In the genomic region with DNA sequence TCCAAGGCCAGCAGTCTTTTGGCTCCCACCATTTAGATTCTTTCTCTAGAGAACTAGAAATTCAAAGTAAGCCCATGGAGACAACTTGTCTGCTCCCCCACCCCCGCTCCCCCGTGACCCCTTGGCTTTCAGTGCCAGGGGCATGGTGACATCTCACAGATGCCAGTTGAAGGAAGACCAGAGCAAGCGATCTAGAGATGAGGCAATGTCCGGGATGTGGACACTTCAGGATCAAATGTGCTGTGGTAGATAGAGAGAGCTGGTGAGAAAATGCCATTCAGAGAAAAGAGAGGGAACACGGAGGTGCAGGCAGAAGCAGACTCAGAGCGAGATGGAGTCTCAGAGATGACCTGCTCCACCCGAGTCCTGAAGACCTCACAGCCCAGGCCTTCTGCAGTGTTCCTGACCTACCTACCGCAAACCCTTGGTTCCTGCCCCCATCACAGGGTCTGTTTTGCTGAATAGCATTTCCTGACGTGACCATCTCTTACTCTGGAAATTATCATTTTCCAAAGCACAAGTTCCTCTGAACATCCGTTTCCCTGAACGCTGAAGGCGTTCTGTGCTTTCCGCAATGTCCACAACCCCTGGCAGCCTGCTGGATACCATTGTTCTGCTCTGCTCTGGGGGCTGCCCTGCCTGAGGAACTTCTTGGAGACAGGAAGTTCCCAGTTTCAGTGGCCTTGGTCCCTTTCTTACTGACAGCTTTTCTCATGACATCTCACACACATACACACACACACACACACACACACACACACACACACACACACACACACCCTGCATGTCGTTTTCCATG, we compare ENCODE assay signal across 9 mouse cellular contexts. TPM values are rescaled to one million over a fixed set of nuclear protein-coding genes. Genes with fewer than 3 reads are reported as not detected.
A peak's percentile ranks its signal among the peaks of the same experiment; 100 is the strongest.
DNase-seq lines count a peak whose midpoint lies in the region; ATAC-seq and TF ChIP-seq lines count a peak whose summit lies in the region.
"Had no signal": no experiment of that assay in that cellular context is flagged by ENCODE, and none has a peak within 500 bp of the region (broad histone marks: within the 10 kb centered on the region; RNA-seq: fewer than 3 reads in every experiment).

No protein-coding gene starts in this region.

- no peak overlapping the region for H3K4me2 ChIP-seq in heart, embryonic 13.5 days
- H3K4me2 ChIP-seq in limb, embryonic 12.5 days: no peak overlapping the region

- ATAC-seq in heart, embryonic 13.5 days (ENCODE audit: extremely low read depth, insufficient number of reproducible peaks, low FRiP score, low TSS enrichment): no peak
- no peak for ATAC-seq in limb, embryonic 12.5 days (ENCODE audit: insufficient number of reproducible peaks, insufficient read depth, low FRiP score, low TSS enrichment, low read depth)
- ATAC-seq in megakaryocyte, adult 5-6 weeks (ENCODE audit: poor library complexity, severe bottlenecking): peak; percentile 30; the same call in 1 of the 2 replicates

- no peaks in the 10 kb centered on the region for H3K36me3 ChIP-seq in kidney, adult 2 months (ENCODE audit: control insufficient read depth, insufficient read depth, low read length)
- H3K36me3 ChIP-seq in heart, embryonic 13.5 days: no peaks in the 10 kb centered on the region
- no peaks in the 10 kb centered on the region for H3K36me3 ChIP-seq in limb, embryonic 12.5 days

- no peaks in the 10 kb centered on the region for H3K4me1 ChIP-seq in kidney, adult 2 months (ENCODE audit: control insufficient read depth, insufficient read depth, low read length)
- peaks cover 22% of the 10 kb centered on the region for H3K4me1 ChIP-seq in heart, embryonic 13.5 days
- H3K4me1 ChIP-seq in limb, embryonic 12.5 days (replicated peaks): peaks cover 16% of the 10 kb centered on the region
- no peaks in the 10 kb centered on the region for H3K4me1 ChIP-seq in cerebellum, adult 2 months (ENCODE audit: control insufficient read depth, insufficient read depth, low read length)

- H3K9ac ChIP-seq in heart, embryonic 13.5 days: no peak overlapping the region
- H3K9ac ChIP-seq in limb, embryonic 12.5 days (replicated peaks): no peak overlapping the region

- no peak for TF ChIP-seq POLR2A in kidney, adult 2 months (IDR thresholded peaks at IDR 0.05; ENCODE audit: low read depth, low read length)
- TF ChIP-seq POLR2A in cerebellum, adult 2 months (IDR thresholded peaks at IDR 0.05; ENCODE audit: borderline replicate concordance, insufficient read depth, low read length): no peak

- H3K27ac ChIP-seq in kidney, adult 2 months (ENCODE audit: insufficient read depth, low read depth, low read length): peak overlapping the region; percentile 84
- H3K27ac ChIP-seq in heart, embryonic 13.5 days (replicated peaks): peak overlapping the region; percentile 83
- 0 out of 2 replicates have a peak overlapping the region, but pooled peaks have one; percentile 9 for H3K27ac ChIP-seq in limb, embryonic 12.5 days
- no peak overlapping the region for H3K27ac ChIP-seq in cerebellum, adult 2 months (ENCODE audit: insufficient read depth, low read length)

- no peak for TF ChIP-seq CTCF in kidney, adult 2 months (conservative IDR thresholded peaks at IDR 0.05; ENCODE audit: insufficient read depth, insufficient read length, low read depth, low read length)
- no peak for TF ChIP-seq CTCF in cerebellum, adult 2 months (IDR thresholded peaks at IDR 0.05; ENCODE audit: borderline replicate concordance, insufficient read depth, low read depth, low read length)

- H3K27me3 ChIP-seq in kidney, adult 2 months (replicated peaks; ENCODE audit: control insufficient read depth, insufficient read depth, low read length): no peaks in the 10 kb centered on the region
- H3K27me3 ChIP-seq in heart, embryonic 13.5 days (replicated peaks): no peaks in the 10 kb centered on the region
- no peaks in the 10 kb centered on the region for H3K27me3 ChIP-seq in limb, embryonic 12.5 days
- no peaks in the 10 kb centered on the region for H3K27me3 ChIP-seq in cerebellum, adult 2 months (ENCODE audit: control insufficient read depth, insufficient read depth, low read length)

- no peaks in the 10 kb centered on the region; the same call in 1 of the 2 replicates for H3K9me3 ChIP-seq in heart, embryonic 13.5 days
- peaks cover 6% of the 10 kb centered on the region; the same call in 1 of the 2 replicates for H3K9me3 ChIP-seq in limb, embryonic 12.5 days

- 71% methylated on average over 14 of the region's 14 CpGs for WGBS in kidney, adult 2 months
- WGBS in heart, embryonic 13.5 days: 54% methylated on average over 14 of the region's 14 CpGs
- 82% methylated on average over 14 of the region's 14 CpGs for WGBS in limb, embryonic 12.5 days
- 87% methylated on average over 14 of the region's 14 CpGs for WGBS in cerebellum, adult 2 months

- H3K4me3 ChIP-seq in kidney, adult 2 months (ENCODE audit: insufficient read depth, low read depth, low read length): no peak overlapping the region
- H3K4me3 ChIP-seq in heart, embryonic 13.5 days: no peak overlapping the region
- H3K4me3 ChIP-seq in limb, embryonic 12.5 days (replicated peaks): no peak overlapping the region
- H3K4me3 ChIP-seq in cerebellum, adult 2 months (replicated peaks; ENCODE audit: insufficient read depth, low read depth, low read length): no peak overlapping the region

- peak; percentile 61 for DNase-seq in kidney, adult 2 months
- no peak for DNase-seq in kidney, adult 18-20 months
- DNase-seq in Muller cell, postnatal 12 days (ENCODE audit: inconsistent ontology term): no peak
- no peak for DNase-seq in embryo, embryonic 9.5 days (ENCODE audit: extremely low spot score)
- DNase-seq in cerebellum, adult 2 months: no peak
- DNase-seq: adrenal gland, adult 2 months had no signal

RNA-seq across cellular contexts. Expression of a gene that starts 22.2 kb away (rescaled TPM):
- 13.8 and 17.6 TPM in 2 replicates for polyA plus RNA-seq in kidney, adult 2 months (2012; rRNA removed)
- polyA plus RNA-seq in heart, embryonic 13.5 days (2015; fragmentation: Nextera tagmentation; extraction: Ambion mirVana): 3.1 and 3.8 TPM in 2 replicates
- 21.2 and 23.8 TPM in 2 replicates for polyA plus RNA-seq in limb, embryonic 12.5 days (2016; fragmentation: Nextera tagmentation; extraction: Ambion mirVana)
- 14.0 and 14.6 TPM in 2 replicates for total RNA-seq in megakaryocyte, adult 5-6 weeks (2015)
- total RNA-seq in megakaryocyte, adult 5-6 weeks (2017): 12.9 and 17.1 TPM in 2 replicates
- 15.4 and 17.2 TPM in 2 replicates for polyA plus RNA-seq in cerebellum, adult 2 months (2012; rRNA removed)
